Mouse (Mus musculus) cortical plate, adult 2 months (tissue): Measurements from ENCODE around the gene Dad1. TPM values are rescaled to one million over a fixed set of nuclear protein-coding genes. Genes with fewer than 3 reads are reported as not detected.
A peak's percentile ranks its signal among the peaks of the same experiment; 100 is the strongest.
"Not testable (repeated sequence)": the region's sequence is repeated elsewhere in the genome, so short reads cannot be mapped to it uniquely, and the experiment has no call there.

Source experiments
- H3K27ac ChIP-seq: fragments of 200-500 bp; 2 replicates; pipeline ENCODE4 v1.5.1; 2012; ENCODE audit warnings: low read length, control low read depth, inconsistent platforms; ENCODE audit not compliant: insufficient read depth
- H3K4me1 ChIP-seq: fragments of 200-500 bp; 2 replicates; pipeline ENCODE4 v1.6.1; 2011; ENCODE audit warnings: low read length; ENCODE audit not compliant: control insufficient read depth, insufficient read depth
- H3K4me3 ChIP-seq: fragments of 200-500 bp; 2 replicates; pipeline ENCODE4 v1.5.1; 2011; ENCODE audit warnings: mild to moderate bottlenecking, low read length, control low read depth; ENCODE audit not compliant: insufficient read depth
- CTCF ChIP-seq: fragments of 200-500 bp; IDR thresholded peaks from 2 replicates; pipeline ENCODE4 v1.5.1; 2011; ENCODE audit warnings: mild to moderate bottlenecking, control low read depth, low read length; ENCODE audit not compliant: insufficient read depth; ENCODE audit errors: extremely low read depth
- POLR2A ChIP-seq: fragments of 200-500 bp; IDR thresholded peaks from 2 replicates; pipeline ENCODE4 v1.6.1; 2011; ENCODE audit warnings: mild to moderate bottlenecking, low read length, control low read depth; ENCODE audit not compliant: insufficient read depth; ENCODE audit errors: extremely low read depth
- polyA plus RNA-seq: library from polyadenylated mRNA; depleted of rRNA; stranded (reverse); fragments of >200 nt; gene quantifications from 2 replicates; pipeline ENCODE4 v1.2.3, GENCODE M21; 2012

The Dad1 gene
- polyA plus RNA-seq, 1 experiment, result 267 TPM

DNA sequence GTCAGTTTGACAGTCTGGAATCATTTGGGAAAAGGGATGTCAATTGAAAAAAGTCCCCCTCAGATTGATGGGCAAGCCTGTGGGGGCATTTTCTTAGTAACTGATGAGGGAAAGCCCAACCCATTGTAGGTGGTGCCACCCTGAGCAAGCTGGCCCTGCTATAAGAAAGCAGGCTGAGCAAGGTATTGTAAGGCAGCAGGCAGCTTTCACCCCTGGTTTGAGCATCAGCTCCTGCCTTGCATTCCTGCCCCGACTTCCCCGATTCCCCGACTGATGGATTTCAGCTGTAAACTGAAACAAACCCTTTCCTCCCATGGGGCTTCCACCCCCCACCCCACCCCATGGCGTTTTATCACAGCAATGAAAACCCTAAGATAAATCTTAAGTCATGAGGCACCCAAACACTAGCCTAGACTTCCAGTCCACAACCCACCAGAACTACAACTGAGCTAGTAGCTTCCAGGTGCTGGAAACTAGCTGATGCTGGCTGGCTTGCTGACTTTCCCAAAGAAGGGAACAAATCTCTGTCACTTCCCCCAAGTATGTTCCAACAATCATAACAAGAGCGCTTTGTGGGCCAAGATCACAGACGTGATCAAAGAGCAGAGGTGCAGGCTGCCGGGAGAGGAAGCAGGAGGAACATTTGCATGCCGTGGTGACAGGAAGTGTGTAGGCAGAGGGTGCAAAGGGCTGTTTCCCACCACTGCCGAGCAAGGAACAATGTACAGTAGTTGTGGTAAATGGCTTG is 20.9 kb downstream of the Dad1 start:
- Histone ChIP-seq H3K4me3 (no peak overlapping the region), H3K4me1 (no peaks in the 10 kb centered on the region), H3K27ac (no peak overlapping the region)
- TF ChIP-seq CTCF (no peak), POLR2A (no peak)

DNA sequence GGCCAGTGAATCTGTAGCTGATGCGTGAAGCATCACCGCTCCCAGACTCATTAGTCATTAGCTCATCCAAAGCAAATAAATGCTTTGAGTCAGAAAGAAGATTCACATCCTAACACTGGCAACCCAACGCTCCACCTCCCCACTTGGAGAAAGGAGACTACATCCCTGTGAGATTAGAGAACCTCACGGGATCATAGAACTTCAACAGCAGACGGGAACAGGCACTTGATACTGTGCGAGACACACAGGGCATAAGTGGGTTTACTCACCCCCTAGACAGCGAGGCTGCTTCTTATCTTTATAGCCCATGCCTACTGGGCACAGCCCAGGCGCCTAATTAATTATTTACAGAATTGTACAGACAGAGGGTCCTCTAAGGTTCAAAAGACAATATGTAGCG is 21.8 kb downstream of the Dad1 start:
- Histone ChIP-seq H3K27ac (no peak overlapping the region), H3K4me3 (no peak overlapping the region), H3K4me1 (no peaks in the 10 kb centered on the region)
- TF ChIP-seq CTCF (no peak), POLR2A (no peak)

DNA sequence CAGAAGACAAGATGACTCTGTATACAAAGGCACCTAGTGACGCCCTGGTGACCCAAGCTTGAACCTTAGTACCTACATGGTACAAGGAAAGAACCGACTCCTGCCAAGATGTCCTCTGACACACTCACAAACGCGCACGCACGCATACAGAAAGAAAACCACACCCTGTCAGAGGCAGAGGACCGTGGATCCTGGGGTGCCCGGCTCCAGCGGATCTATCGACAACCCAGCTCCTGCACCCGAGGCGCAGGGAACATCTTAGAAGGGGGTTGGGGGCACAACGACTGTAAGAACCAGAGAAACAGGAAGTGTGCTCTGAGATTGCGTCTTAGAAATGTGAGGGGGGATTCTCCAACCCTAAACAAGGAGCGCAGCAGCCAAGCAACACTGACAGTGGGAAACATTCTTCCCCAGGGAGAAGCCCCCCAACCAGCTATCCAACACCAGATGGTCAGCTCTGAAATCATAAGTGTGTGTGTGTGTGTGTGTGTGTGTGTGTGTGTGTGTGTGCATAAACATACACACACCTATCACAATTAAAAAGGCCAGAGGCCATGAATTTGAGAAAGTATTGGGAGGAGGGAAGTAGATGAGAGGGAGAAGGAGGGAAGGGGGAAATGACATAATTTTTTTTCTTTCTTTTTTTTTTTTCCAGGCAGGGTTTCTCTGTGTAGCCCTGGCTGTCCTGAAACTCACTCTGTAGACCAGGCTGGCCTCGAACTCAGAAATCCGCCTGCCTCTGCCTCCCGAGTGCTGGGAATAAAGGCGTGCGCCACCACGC is 22.5 kb downstream of the Dad1 start:
- H3K27ac ChIP-seq, result no peak overlapping the region
- H3K4me3 ChIP-seq, result no peak overlapping the region
- TF ChIP-seq POLR2A (no peak), CTCF (no peak)
- no peaks in the 10 kb centered on the region for H3K4me1 ChIP-seq

DNA sequence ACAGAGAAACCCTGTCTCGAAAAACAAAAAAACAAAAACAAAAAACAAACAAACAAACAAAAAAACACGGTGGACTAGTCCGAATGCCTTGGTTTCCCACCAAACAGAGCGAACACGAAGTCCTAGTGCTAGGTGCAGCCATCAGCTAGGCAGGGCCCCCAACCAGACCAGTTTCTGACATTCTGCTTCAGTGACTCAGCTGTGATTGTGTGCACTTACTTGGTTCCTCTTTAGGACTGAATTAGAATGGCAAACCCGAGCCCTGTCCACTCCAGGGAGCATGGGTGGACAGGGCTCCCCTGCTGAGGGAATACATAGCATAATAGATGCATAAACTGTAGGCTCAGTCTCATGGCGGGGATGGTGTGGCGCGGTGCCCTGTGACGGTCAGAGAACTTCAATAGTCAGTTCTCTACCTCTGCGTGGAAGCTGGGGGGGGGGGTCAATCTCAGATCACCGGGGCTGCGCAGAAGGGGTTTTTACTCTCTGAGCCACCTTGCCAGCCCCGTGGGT is 23.2 kb downstream of the Dad1 start:
- no peak for TF ChIP-seq CTCF
- TF ChIP-seq POLR2A, result no peak
- Histone ChIP-seq H3K4me3 (no peak overlapping the region), H3K27ac (no peak overlapping the region), H3K4me1 (no peaks in the 10 kb centered on the region)

DNA sequence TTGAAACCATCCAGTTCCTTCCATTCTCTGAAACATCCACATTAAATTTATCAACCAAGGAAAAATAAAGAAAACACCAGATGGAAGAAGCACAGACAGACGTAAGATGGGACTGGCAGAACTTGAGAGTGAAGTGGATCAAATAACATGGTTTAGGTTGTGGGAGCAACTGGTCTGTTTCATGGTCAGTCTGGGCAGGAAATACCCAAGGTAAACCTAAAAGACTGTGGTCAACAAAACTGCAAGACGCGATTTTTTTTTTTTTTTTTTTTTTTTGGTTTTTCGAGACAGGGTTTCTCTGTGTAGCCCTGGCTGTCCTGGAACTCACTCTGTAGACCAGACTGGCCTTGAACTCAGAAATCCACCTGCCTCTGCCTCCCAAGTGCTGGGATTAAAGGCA is 24.1 kb downstream of the Dad1 start:
- not testable (repeated sequence) for H3K4me1 ChIP-seq, H3K27ac ChIP-seq, H3K4me3 ChIP-seq

DNA sequence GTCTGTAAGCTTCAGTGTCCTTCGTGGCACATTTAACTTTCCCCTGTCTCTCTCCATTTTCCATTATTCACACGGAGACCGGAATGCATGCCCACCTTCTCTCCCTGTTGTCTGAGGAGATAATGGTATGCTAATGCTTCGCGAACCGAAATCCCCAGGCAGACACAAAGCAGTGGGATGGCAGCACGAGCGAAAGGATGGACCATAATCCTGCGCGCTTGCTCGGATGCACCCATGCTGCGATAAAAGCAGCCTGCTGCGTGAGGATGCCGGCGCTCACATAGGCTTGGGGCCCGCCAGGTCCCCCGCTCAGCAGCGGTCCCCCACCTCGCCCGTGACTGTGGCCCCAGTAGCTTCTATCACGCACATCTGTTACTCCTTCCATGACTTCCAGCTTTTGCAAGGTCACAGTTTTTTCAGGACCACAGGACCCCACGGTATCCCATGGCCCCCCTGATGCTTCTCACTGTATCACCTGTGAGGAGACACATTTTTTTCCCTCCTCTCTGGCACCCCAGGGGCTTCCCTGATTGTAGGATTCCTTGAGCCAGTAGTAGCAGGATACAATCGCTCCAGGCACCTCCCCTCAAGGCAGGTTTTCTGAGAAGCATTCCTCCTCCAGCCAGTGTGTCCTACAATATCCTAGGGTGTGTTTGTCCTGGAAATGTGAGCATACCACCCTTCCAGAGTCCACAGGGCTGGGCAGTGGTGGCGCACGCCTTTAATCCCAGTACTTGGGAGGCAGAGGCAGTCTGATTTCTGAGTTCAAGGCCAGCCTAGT is 24.8 kb downstream of the Dad1 start:
- TF ChIP-seq CTCF (no peak), POLR2A (no peak)
- no peak overlapping the region for H3K27ac ChIP-seq

DNA sequence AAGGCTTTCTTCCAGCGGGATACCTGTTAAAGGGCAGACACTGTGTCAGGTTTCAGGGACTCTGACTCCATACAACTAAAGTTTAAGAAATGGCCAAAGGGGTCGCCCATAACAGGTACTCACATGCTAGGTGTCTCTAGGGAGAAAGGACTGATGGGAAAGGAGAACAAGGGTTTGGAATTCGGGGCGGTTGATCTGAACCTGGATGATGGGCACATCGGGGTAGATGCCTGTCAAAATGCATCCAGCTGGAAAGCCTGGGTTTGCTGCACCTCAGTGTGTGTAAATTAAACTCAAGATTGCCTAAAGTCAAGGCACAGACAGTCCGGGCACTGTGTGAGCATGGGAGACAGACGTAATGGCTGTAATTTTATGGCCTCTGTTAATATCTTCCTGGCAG is 25.4 kb downstream of the Dad1 start:
- no peaks in the 10 kb centered on the region for H3K4me1 ChIP-seq
- H3K4me3 ChIP-seq, result peak overlapping the region; percentile 26; the same call in 1 of the 2 replicates
- TF ChIP-seq POLR2A (no peak), CTCF (no peak)
- H3K27ac ChIP-seq, result no peak overlapping the region

More for the DNA sequence above, 24.8 kb downstream of the Dad1 start:
- Histone ChIP-seq H3K4me3 (peak overlapping the region; percentile 26), H3K4me1 (no peaks in the 10 kb centered on the region)

DNA sequence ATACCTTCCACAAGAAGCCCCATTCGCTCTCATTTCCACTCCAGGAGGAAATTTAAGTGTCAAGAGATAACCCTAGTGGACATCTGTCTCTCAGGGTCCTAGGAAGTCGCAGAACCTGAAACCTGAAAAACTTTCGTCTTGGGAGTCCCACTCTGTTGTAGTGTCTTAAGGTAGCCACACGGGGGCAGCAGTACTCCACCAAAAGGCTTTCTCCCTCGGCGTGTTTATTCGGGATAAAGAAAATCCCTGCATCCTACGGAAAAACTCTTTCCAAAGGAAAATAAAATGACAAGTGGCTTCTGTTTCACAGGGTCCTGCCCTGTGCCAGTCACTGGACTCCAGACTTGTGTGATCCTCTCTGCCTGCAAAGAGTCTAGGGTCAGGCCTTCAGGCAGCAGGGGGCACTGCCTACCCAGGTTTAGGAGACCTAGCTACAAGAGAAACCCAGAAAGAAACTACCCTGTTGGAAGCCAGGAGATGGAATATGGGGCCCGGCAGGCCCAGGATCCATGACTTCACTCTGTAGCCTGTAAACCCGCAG is 25.9 kb downstream of the Dad1 start:
- TF ChIP-seq CTCF (peak; percentile 72), POLR2A (no peak)

DNA sequence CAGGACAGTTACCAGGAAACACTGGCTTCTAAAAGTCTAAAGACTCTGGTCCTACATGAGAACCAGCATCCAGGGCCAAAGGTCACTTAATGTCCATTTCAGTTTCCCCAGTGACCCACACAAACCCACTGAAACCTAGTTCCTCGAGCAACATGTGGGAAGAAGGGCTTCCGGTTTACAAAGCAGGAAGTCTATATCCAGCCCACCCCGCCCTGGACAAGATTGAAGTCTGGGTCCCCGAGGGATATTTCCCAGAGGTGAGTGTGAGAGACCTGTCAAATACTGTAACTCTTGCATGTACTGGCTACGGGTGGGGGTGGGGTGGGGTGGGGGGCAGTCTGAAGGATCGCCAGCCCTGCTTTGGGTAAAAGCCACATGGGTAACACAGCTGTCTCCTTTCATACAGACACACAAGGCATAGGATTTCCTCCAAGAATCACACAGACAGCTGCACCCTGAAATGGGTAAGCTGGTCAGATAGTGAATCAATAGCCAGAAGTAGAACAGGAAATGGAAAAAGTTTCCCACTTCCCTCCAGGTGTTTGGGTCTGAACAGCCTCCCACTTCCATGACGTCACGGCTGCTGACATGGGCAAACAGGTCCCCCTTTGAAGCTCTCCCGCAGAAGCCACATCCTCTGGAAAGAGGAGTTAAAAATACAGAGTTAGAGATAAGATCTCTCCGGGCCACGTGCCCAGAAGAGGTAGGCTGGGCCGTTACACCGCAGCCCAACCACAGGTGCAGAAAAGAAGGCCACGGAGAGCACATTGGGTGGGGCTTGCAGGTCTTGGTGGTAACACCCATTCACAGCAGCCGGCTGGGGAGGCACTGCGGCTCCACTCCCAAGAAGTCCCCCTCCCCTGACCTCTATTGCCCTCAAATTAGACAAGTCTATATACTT is 26.7 kb downstream of the Dad1 start:
- no peak overlapping the region for H3K27ac ChIP-seq
- no peaks in the 10 kb centered on the region for H3K4me1 ChIP-seq
- no peak overlapping the region for H3K4me3 ChIP-seq
- no peak for TF ChIP-seq CTCF
- no peak for TF ChIP-seq POLR2A

More for the DNA sequence above, 25.9 kb downstream of the Dad1 start:
- no peaks in the 10 kb centered on the region for H3K4me1 ChIP-seq
- H3K4me3 ChIP-seq, result peak overlapping the region; percentile 20
- no peak overlapping the region for H3K27ac ChIP-seq
